Mouse (Mus musculus) macrophage (primary cell): ENCODE measurements around the gene Rfx1. TPM values are rescaled to one million over a fixed set of nuclear protein-coding genes. Genes with fewer than 3 reads are reported as not detected.

Experiments
- H3K27ac ChIP-seq: fragments of 350-480 bp; formaldehyde crosslinking; 2 replicates; pipeline ENCODE4 v1.9.0; 2021
- H3K36me3 ChIP-seq: fragments of 350-480 bp; formaldehyde crosslinking; 2 replicates; pipeline ENCODE4 v1.9.0; 2021; ENCODE audit errors: inconsistent target
- H3K4me3 ChIP-seq: fragments of 350-480 bp; formaldehyde crosslinking; 2 replicates; pipeline ENCODE4 v1.9.0; 2021; ENCODE audit errors: inconsistent target
- H3K79me2 ChIP-seq: fragments of 350-480 bp; formaldehyde crosslinking; 2 replicates; pipeline ENCODE4 v1.9.0; 2021; ENCODE audit errors: inconsistent target
- WGBS: methylation state at CpG from one replicate; pipeline ENCODE4 v1.1.7; 2026; ENCODE audit warnings: inconsistent platforms; ENCODE audit not compliant: missing documents; 5-methylcytosine and 5-hydroxymethylcytosine counted together
- polyA plus RNA-seq: library from polyadenylated mRNA; stranded (reverse); fragments of 250-400 nt; gene quantifications from 3 replicates; pipeline ENCODE4 v1.2.4, GENCODE M21; 2018; ENCODE audit warnings: inconsistent platforms

Gene Rfx1
- polyA plus RNA-seq, 1 experiment from 2014 or later = 3.6 TPM

- Histone ChIP-seq H3K4me3 (no peak overlapping the region), H3K27ac (no peak overlapping the region), H3K36me3 (peaks cover 44% of the 10 kb centered on the region), H3K79me2 (no peaks in the 10 kb centered on the region)
- 95% methylated on average over 13 of the region's 14 CpGs for WGBS
Measured at GRCm38 (mm10) chr8:84087821-84088220, 21.2 kb downstream of the Rfx1 start.

- no peak overlapping the region for H3K27ac ChIP-seq
- WGBS = 89% methylated on average over 9 of the region's 9 CpGs
- H3K79me2 ChIP-seq = no peaks in the 10 kb centered on the region
- H3K36me3 ChIP-seq = peaks cover 33% of the 10 kb centered on the region; the same call in 1 of the 2 replicates
- H3K4me3 ChIP-seq = no peak overlapping the region
Measured at GRCm38 (mm10) chr8:84089277-84089676, 22.6 kb downstream of the Rfx1 start.

GRCm38 (mm10) chr8:84090585-84090984, 24.0 kb downstream of the Rfx1 start:
- 97% methylated on average over 8 of the region's 8 CpGs for whole genome bisulfite sequencing
- Histone ChIP-seq H3K27ac (no peak overlapping the region), H3K4me3 (no peak overlapping the region), H3K79me2 (no peaks in the 10 kb centered on the region), H3K36me3 (peaks cover 34% of the 10 kb centered on the region; the same call in 1 of the 2 replicates)

GRCm38 (mm10) chr8:84096061-84096460, 29.4 kb downstream of the Rfx1 start:
- Histone ChIP-seq H3K27ac (no peak overlapping the region), H3K36me3 (peaks cover 48% of the 10 kb centered on the region; the same call in 1 of the 2 replicates), H3K4me3 (no peak overlapping the region), H3K79me2 (peaks cover 6% of the 10 kb centered on the region; the same call in 1 of the 2 replicates)
- 91% methylated on average over 6 of the region's 8 CpGs for WGBS

GRCm38 (mm10) chr8:84098376-84098775, 31.7 kb downstream of the Rfx1 start:
- Histone ChIP-seq H3K4me3 (no peak overlapping the region), H3K79me2 (peaks cover 29% of the 10 kb centered on the region), H3K27ac (no peak overlapping the region), H3K36me3 (peaks cover 36% of the 10 kb centered on the region; the same call in 1 of the 2 replicates)
- WGBS = 97% methylated on average over 6 of the region's 7 CpGs

GRCm38 (mm10) chr8:84101476-84102270, 35.0 kb downstream of the Rfx1 start:
- Histone ChIP-seq H3K79me2 (peaks cover 37% of the 10 kb centered on the region), H3K36me3 (peaks cover 21% of the 10 kb centered on the region; the same call in 1 of the 2 replicates), H3K4me3 (no peak overlapping the region), H3K27ac (no peak overlapping the region)
- WGBS = 96% methylated on average over 25 of the region's 25 CpGs

- Histone ChIP-seq H3K27ac (no peak overlapping the region), H3K36me3 (peaks cover 3% of the 10 kb centered on the region; the same call in 1 of the 2 replicates), H3K4me3 (peak overlapping the region; percentile 67), H3K79me2 (peaks cover 37% of the 10 kb centered on the region)
- WGBS = 17% methylated on average over 3 of the region's 3 CpGs
Measured at GRCm38 (mm10) chr8:84103601-84104000, 37.0 kb downstream of the Rfx1 start.

- 0% methylated on average over 14 of the region's 29 CpGs for WGBS
- Histone ChIP-seq H3K27ac (no peak overlapping the region), H3K36me3 (no peaks in the 10 kb centered on the region), H3K79me2 (peaks cover 37% of the 10 kb centered on the region), H3K4me3 (peak overlapping the region; percentile 67)
Measured at GRCm38 (mm10) chr8:84104221-84104620, 37.6 kb downstream of the Rfx1 start.

GRCm38 (mm10) chr8:84104697-84105609, 38.3 kb downstream of the Rfx1 start, which contains the start of gene Dcaf15:
Gene Dcaf15 (minus strand): TSS chr8:84104768.
- no peaks in the 10 kb centered on the region for H3K36me3 ChIP-seq
- peaks cover 37% of the 10 kb centered on the region for H3K79me2 ChIP-seq
- H3K4me3 ChIP-seq = peak within 1 kb of the TSS; percentile 67
- no peak within 1 kb of the TSS for H3K27ac ChIP-seq
- 20% methylated on average over 32 of the region's 42 CpGs for WGBS

GRCm38 (mm10) chr8:84105676-84106075, 39.0 kb downstream of the Rfx1 start:
- no peak overlapping the region for H3K27ac ChIP-seq
- 85% methylated on average over 2 of the region's 2 CpGs for WGBS
- no peak overlapping the region for H3K4me3 ChIP-seq

GRCm38 (mm10) chr8:84106216-84107040, 39.8 kb downstream of the Rfx1 start:
- H3K27ac ChIP-seq = no peak overlapping the region
- WGBS = 81% methylated on average over 3 of the region's 6 CpGs

More at GRCm38 (mm10) chr8:84105676-84106075, 39.0 kb downstream of the Rfx1 start:
- H3K36me3 ChIP-seq = no peaks in the 10 kb centered on the region
- peaks cover 36% of the 10 kb centered on the region for H3K79me2 ChIP-seq

GRCm38 (mm10) chr8:84115646-84116045, 49.0 kb downstream of the Rfx1 start:
- 90% methylated on average over 6 of the region's 6 CpGs for WGBS
- Histone ChIP-seq H3K79me2 (no peaks in the 10 kb centered on the region), H3K4me3 (no peak overlapping the region), H3K27ac (no peak overlapping the region), H3K36me3 (no peaks in the 10 kb centered on the region)

More at GRCm38 (mm10) chr8:84106216-84107040, 39.8 kb downstream of the Rfx1 start:
- H3K4me3 ChIP-seq = no peak overlapping the region
- no peaks in the 10 kb centered on the region for H3K36me3 ChIP-seq
- peaks cover 28% of the 10 kb centered on the region for H3K79me2 ChIP-seq

- H3K36me3 ChIP-seq = no peaks in the 10 kb centered on the region
- H3K4me3 ChIP-seq = no peak overlapping the region
- H3K79me2 ChIP-seq = no peaks in the 10 kb centered on the region
- 100% methylated on average over 3 of the region's 3 CpGs for WGBS
- H3K27ac ChIP-seq = no peak overlapping the region
Measured at GRCm38 (mm10) chr8:84122151-84122550, 55.5 kb downstream of the Rfx1 start.

GRCm38 (mm10) chr8:84125656-84126055, 59.0 kb downstream of the Rfx1 start, which contains the start of gene Podnl1:
Gene Podnl1 (plus strand): TSS chr8:84125989.
- H3K79me2 ChIP-seq = no peaks in the 10 kb centered on the region

More at GRCm38 (mm10) chr8:84125656-84126055, 59.0 kb downstream of the Rfx1 start, which contains the start of gene Podnl1:
- Histone ChIP-seq H3K27ac (no peak within 1 kb of the TSS), H3K4me3 (no peak within 1 kb of the TSS), H3K36me3 (no peaks in the 10 kb centered on the region)
- 67% methylated on average over 7 of the region's 9 CpGs for WGBS
